22 mouse cellular contexts compared by ENCODE assay signal in genomic region chr11:80292463-80292862, GRCm38 (mm10). TPM values are rescaled to one million over a fixed set of nuclear protein-coding genes. Genes with fewer than 3 reads are reported as not detected.
DNase-seq lines count a peak whose midpoint lies in the region; ATAC-seq and TF ChIP-seq lines count a peak whose summit lies in the region.
"Had no signal": no experiment of that assay in that cellular context is flagged by ENCODE, and none has a peak within 500 bp of the region (broad histone marks: within the 10 kb centered on the region; RNA-seq: fewer than 3 reads in every experiment).

No protein-coding gene starts in this region.

- ATAC-seq in forebrain, postnatal 0 days = no peak; the same call in 1 of the 2 replicates
- peak; percentile 63 for ATAC-seq in forebrain, embryonic 15.5 days (replicated peaks)
- peak; percentile 16; the same call in 1 of the 2 replicates for ATAC-seq in hindbrain, postnatal 0 days
- ATAC-seq in neural tube, embryonic 13.5 days (ENCODE audit: low read depth) = peak; percentile 79
- ATAC-seq: activated CD4-positive, CD25-positive, alpha-beta regulatory T cell, adult 4 months had no signal

- no peak overlapping the region for H3K4me2 ChIP-seq in forebrain, postnatal 0 days (ENCODE audit: low read depth)
- H3K4me2 ChIP-seq in forebrain, embryonic 15.5 days (replicated peaks) = no peak overlapping the region
- H3K4me2 ChIP-seq in hindbrain, postnatal 0 days (ENCODE audit: low read depth, low read length) = no peak overlapping the region
- H3K4me2 ChIP-seq in neural tube, embryonic 13.5 days = 0 out of 2 replicates have a peak overlapping the region, but pooled peaks have one; percentile 7
- H3K4me2 ChIP-seq: embryonic facial prominence, embryonic 15.5 days; heart, embryonic 11.5 days; liver, embryonic 13.5 days; stomach, embryonic 15.5 days had no signal

- H3K27me3 ChIP-seq in forebrain, embryonic 10.5 days (ENCODE audit: poor library complexity, severe bottlenecking) = peaks cover 63% of the 10 kb centered on the region
- no peaks in the 10 kb centered on the region for H3K27me3 ChIP-seq in forebrain, postnatal 0 days (ENCODE audit: insufficient read depth, low read length)
- no peaks in the 10 kb centered on the region for H3K27me3 ChIP-seq in forebrain, embryonic 15.5 days
- H3K27me3 ChIP-seq in hindbrain, postnatal 0 days (ENCODE audit: insufficient read depth, low read length) = no peaks in the 10 kb centered on the region
- peaks cover 6% of the 10 kb centered on the region; the same call in 1 of the 2 replicates for H3K27me3 ChIP-seq in neural tube, embryonic 13.5 days
- no peaks in the 10 kb centered on the region for H3K27me3 ChIP-seq in cerebellum, adult 2 months (ENCODE audit: control insufficient read depth, insufficient read depth, low read length)

- TF ChIP-seq CTCF in forebrain, postnatal 0 days (IDR thresholded peaks at IDR 0.05; ENCODE audit: low read depth) = no peak
- no peak for TF ChIP-seq CTCF in hindbrain, postnatal 0 days (IDR thresholded peaks at IDR 0.05; ENCODE audit: low read depth)
- no peak for TF ChIP-seq CTCF in cerebellum, adult 2 months (IDR thresholded peaks at IDR 0.05; ENCODE audit: borderline replicate concordance, insufficient read depth, low read depth, low read length)

- peak overlapping the region; percentile 51; the same call in 1 of the 2 replicates for H3K27ac ChIP-seq in forebrain, embryonic 10.5 days
- no peak overlapping the region for H3K27ac ChIP-seq in forebrain, postnatal 0 days (ENCODE audit: low read depth, low read length)
- peak overlapping the region; percentile 76 for H3K27ac ChIP-seq in forebrain, embryonic 15.5 days (replicated peaks)
- no peak overlapping the region for H3K27ac ChIP-seq in hindbrain, postnatal 0 days
- H3K27ac ChIP-seq in neural tube, embryonic 13.5 days (replicated peaks) = peak overlapping the region; percentile 95
- no peak overlapping the region for H3K27ac ChIP-seq in cerebellum, adult 2 months (ENCODE audit: insufficient read depth, low read length)
- H3K27ac ChIP-seq: embryonic facial prominence, embryonic 15.5 days; liver, embryonic 13.5 days; stomach, embryonic 15.5 days had no signal

- DNase-seq in forebrain, embryonic 10.5 days (ENCODE audit: extremely low spot score, low spot score) = no peak
- DNase-seq in forebrain, postnatal 0 days = no peak
- DNase-seq in hindbrain, postnatal 0 days (ENCODE audit: low spot score) = peak; percentile 34
- no peak for DNase-seq in cerebellum, adult 18-20 months
- DNase-seq in layer of hippocampus, postnatal 36 days = no peak
- no peak for DNase-seq in cerebellum, adult 2 months
- DNase-seq: cerebellum, adult 11 months; gastrocnemius, postnatal 25 days; heart, postnatal 36 days; kidney, adult 18-20 months; kidney, postnatal 4 days; liver, embryonic 13.5 days; right cerebral cortex, adult 18-20 months; thymus, postnatal 14 days had no signal

- H3K4me1 ChIP-seq in forebrain, embryonic 10.5 days = peaks cover 29% of the 10 kb centered on the region
- peaks cover 14% of the 10 kb centered on the region; the same call in 1 of the 2 replicates for H3K4me1 ChIP-seq in forebrain, postnatal 0 days (ENCODE audit: insufficient read depth)
- H3K4me1 ChIP-seq in forebrain, embryonic 15.5 days = peaks cover 47% of the 10 kb centered on the region
- H3K4me1 ChIP-seq in hindbrain, postnatal 0 days (ENCODE audit: insufficient read depth, low read length) = peaks cover 11% of the 10 kb centered on the region
- H3K4me1 ChIP-seq in neural tube, embryonic 13.5 days (replicated peaks) = peaks cover 50% of the 10 kb centered on the region
- H3K4me1 ChIP-seq in cerebellum, adult 2 months (ENCODE audit: control insufficient read depth, insufficient read depth, low read length) = peaks cover 4% of the 10 kb centered on the region; the same call in 1 of the 2 replicates
- H3K4me1 ChIP-seq: liver, embryonic 13.5 days had no signal

- H3K9me3 ChIP-seq in forebrain, embryonic 10.5 days = peaks cover 6% of the 10 kb centered on the region; the same call in 1 of the 2 replicates
- no peaks in the 10 kb centered on the region for H3K9me3 ChIP-seq in forebrain, postnatal 0 days (ENCODE audit: low read length)
- H3K9me3 ChIP-seq in forebrain, embryonic 15.5 days = no peaks in the 10 kb centered on the region
- H3K9me3 ChIP-seq in hindbrain, postnatal 0 days (ENCODE audit: low read length) = no peaks in the 10 kb centered on the region
- H3K9me3 ChIP-seq in neural tube, embryonic 13.5 days = no peaks in the 10 kb centered on the region
- H3K9me3 ChIP-seq: liver, embryonic 13.5 days; stomach, embryonic 15.5 days had no signal

- no peak overlapping the region for H3K4me3 ChIP-seq in forebrain, embryonic 10.5 days
- H3K4me3 ChIP-seq in forebrain, postnatal 0 days (ENCODE audit: low read depth, low read length) = no peak overlapping the region
- no peak overlapping the region for H3K4me3 ChIP-seq in forebrain, embryonic 15.5 days
- no peak overlapping the region for H3K4me3 ChIP-seq in hindbrain, postnatal 0 days (ENCODE audit: low read length)
- H3K4me3 ChIP-seq in neural tube, embryonic 13.5 days = no peak overlapping the region
- H3K4me3 ChIP-seq in cerebellum, adult 2 months (replicated peaks; ENCODE audit: insufficient read depth, low read depth, low read length) = no peak overlapping the region
- H3K4me3 ChIP-seq: embryonic facial prominence, embryonic 15.5 days; liver, embryonic 13.5 days; megakaryocyte, embryonic 14.5 days; stomach, embryonic 15.5 days had no signal

- H3K9ac ChIP-seq in forebrain, postnatal 0 days = no peak overlapping the region
- H3K9ac ChIP-seq in forebrain, embryonic 15.5 days (replicated peaks) = 0 out of 2 replicates have a peak overlapping the region, but pooled peaks have one; percentile 18
- H3K9ac ChIP-seq in hindbrain, postnatal 0 days (replicated peaks; ENCODE audit: low read length) = no peak overlapping the region
- H3K9ac ChIP-seq in neural tube, embryonic 13.5 days = 0 out of 2 replicates have a peak overlapping the region, but pooled peaks have one; percentile 31
- H3K9ac ChIP-seq: embryonic facial prominence, embryonic 15.5 days; liver, embryonic 13.5 days; stomach, embryonic 15.5 days had no signal

- no peak for TF ChIP-seq POLR2A in cerebellum, adult 2 months (IDR thresholded peaks at IDR 0.05; ENCODE audit: borderline replicate concordance, insufficient read depth, low read length)

- WGBS in forebrain, embryonic 10.5 days = 65% methylated on average over 7 of the region's 7 CpGs
- 22% methylated on average over 7 of the region's 7 CpGs for WGBS in forebrain, postnatal 0 days
- WGBS in forebrain, embryonic 15.5 days = 21% methylated on average over 7 of the region's 7 CpGs
- 29% methylated on average over 7 of the region's 7 CpGs for WGBS in hindbrain, postnatal 0 days
- 7% methylated on average over 7 of the region's 7 CpGs for WGBS in neural tube, embryonic 13.5 days
- WGBS in cerebellum, adult 2 months = 48% methylated on average over 7 of the region's 7 CpGs

- no peaks in the 10 kb centered on the region for H3K36me3 ChIP-seq in forebrain, embryonic 10.5 days (replicated peaks)
- H3K36me3 ChIP-seq in forebrain, postnatal 0 days (ENCODE audit: insufficient read depth) = no peaks in the 10 kb centered on the region
- no peaks in the 10 kb centered on the region for H3K36me3 ChIP-seq in forebrain, embryonic 15.5 days
- no peaks in the 10 kb centered on the region for H3K36me3 ChIP-seq in hindbrain, postnatal 0 days (ENCODE audit: insufficient read depth, low read length)
- no peaks in the 10 kb centered on the region for H3K36me3 ChIP-seq in neural tube, embryonic 13.5 days
- H3K36me3 ChIP-seq: embryonic facial prominence, embryonic 15.5 days; liver, embryonic 13.5 days; stomach, embryonic 15.5 days had no signal

RNA-seq across cellular contexts. Expression of gene Rhbdl3, which starts 8.2 kb away (rescaled TPM):
- 3.1 and 3.6 TPM in 2 replicates for polyA plus RNA-seq in forebrain, embryonic 10.5 days (2016; fragmentation: Nextera tagmentation; extraction: Ambion mirVana)
- 3.8 and 6.7 TPM in 2 replicates for total RNA-seq in forebrain, postnatal 0 days (2014; rRNA removed)
- 2.5 and 2.8 TPM in 2 replicates for polyA plus RNA-seq in forebrain, postnatal 0 days (2015; fragmentation: Nextera tagmentation; extraction: Ambion mirVana)
- polyA plus RNA-seq in forebrain, embryonic 15.5 days (2015; fragmentation: Nextera tagmentation; extraction: Ambion mirVana) = 20.4 and 23.3 TPM in 2 replicates
- total RNA-seq in hindbrain, postnatal 0 days (2014; rRNA removed) = 5.5 and 7.5 TPM in 2 replicates
- polyA plus RNA-seq in hindbrain, postnatal 0 days (2015; fragmentation: Nextera tagmentation; extraction: Ambion mirVana) = 2.5 and 2.7 TPM in 2 replicates
- 16.3 and 16.6 TPM in 2 replicates for polyA plus RNA-seq in neural tube, embryonic 13.5 days (2015; fragmentation: Nextera tagmentation; extraction: Ambion mirVana)
- total RNA-seq in layer of hippocampus, postnatal 36 days (2021) = 10 to 100 TPM; 25.0 to 29.2 TPM
- polyA plus RNA-seq in cerebellum, adult 2 months (2012; rRNA removed) = 9.6 and 12.6 TPM in 2 replicates
- total RNA-seq: neutrophil, adult 5-6 weeks had no signal

Comparison
In these comparisons a context has a peak if more than half of its experiments do, and no peak if none do; other contexts are left out.
1. H3K27ac ChIP-seq: peak in forebrain, embryonic 10.5 days (single experiment), forebrain, embryonic 15.5 days (single experiment) and neural tube, embryonic 13.5 days (single experiment); none in forebrain, postnatal 0 days (single experiment), hindbrain, postnatal 0 days (single experiment) and cerebellum, adult 2 months (single experiment).
2. H3K9ac ChIP-seq: peak in forebrain, embryonic 15.5 days (single experiment) and neural tube, embryonic 13.5 days (single experiment); none in forebrain, postnatal 0 days (single experiment) and hindbrain, postnatal 0 days (single experiment).